In the genomic region with DNA sequence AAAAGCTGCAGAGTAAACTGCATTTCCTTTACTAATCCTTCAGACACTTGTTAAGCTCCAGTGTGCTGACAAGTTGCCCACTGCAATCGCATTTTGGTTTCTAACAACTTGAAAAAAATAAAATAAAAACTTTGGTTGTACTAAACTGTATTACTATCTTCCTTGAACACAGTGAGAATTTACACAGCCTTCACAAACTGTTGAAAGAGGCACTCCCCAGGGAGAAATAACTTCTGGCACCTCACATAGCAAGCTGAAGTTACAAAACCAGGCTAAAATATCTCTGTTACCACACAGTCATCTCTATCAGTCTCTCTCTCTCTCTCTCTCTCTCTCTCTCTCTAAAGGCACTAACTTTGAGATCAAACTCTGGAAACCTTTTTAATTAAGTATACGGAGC, we compare ENCODE assay signal across 18 mouse cellular contexts.
A peak's percentile ranks its signal among the peaks of the same experiment; 100 is the strongest.
DNase-seq lines count a peak whose midpoint lies in the region; TF ChIP-seq lines count a peak whose summit lies in the region.
"Had no signal": no experiment of that assay in that cellular context is flagged by ENCODE, and none has a peak within 500 bp of the region (broad histone marks: within the 10 kb centered on the region; RNA-seq: fewer than 3 reads in every experiment).

No protein-coding gene starts in this region.

- no peak overlapping the region for H3K4me3 ChIP-seq in gastrocnemius, adult 2 months
- H3K4me3 ChIP-seq: embryonic facial prominence, embryonic 12.5 days; limb, embryonic 13.5 days; liver, embryonic 13.5 days had no signal

- peak; percentile 38 for DNase-seq in adrenal gland, postnatal 14 days
- no peak for DNase-seq in adrenal gland, postnatal 25 days
- DNase-seq in gastrocnemius, adult 2 months: peak; percentile 41
- no peak for DNase-seq in gastrocnemius, postnatal 10 days
- peak; percentile 2 for DNase-seq in lung, postnatal 25 days (ENCODE audit: low spot score)
- DNase-seq in lung, postnatal 14 days: no peak
- peak; percentile 58 for DNase-seq in skeletal muscle tissue, adult 2 months (ENCODE audit: low read depth, low spot score)
- DNase-seq in MN1 (ENCODE audit: low spot score): no peak
- DNase-seq: cerebellum, adult 11-12 months; cerebellum, postnatal 25 days; layer of hippocampus, postnatal 36 days; liver, embryonic 13.5 days; lung, embryonic 14.5 days; thymus, postnatal 25 days had no signal

- no peak for TF ChIP-seq CTCF in gastrocnemius, adult 2 months (IDR thresholded peaks at IDR 0.05)

- intact Hi-C loops in gastrocnemius, adult 2 months (cut with DNase I): no loop called here

- H3K27ac ChIP-seq in gastrocnemius, adult 2 months: no peak overlapping the region; the same call in 1 of the 2 replicates
- H3K27ac ChIP-seq: embryonic facial prominence, embryonic 12.5 days; hindbrain, embryonic 14.5 days; limb, embryonic 13.5 days; liver, embryonic 13.5 days; macrophage had no signal

Comparison
In these comparisons a context has a peak if more than half of its experiments do, and no peak if none do; other contexts are left out.
1. DNase-seq: peak in adrenal gland, postnatal 14 days (single experiment), gastrocnemius, adult 2 months (single experiment), lung, postnatal 25 days (single experiment) and skeletal muscle tissue, adult 2 months (single experiment); none in adrenal gland, postnatal 25 days (single experiment), gastrocnemius, postnatal 10 days (single experiment), lung, postnatal 14 days (single experiment) and MN1 (single experiment).